Mouse (Mus musculus): ENCODE data around the gene Cd19. TPM values are rescaled to one million over a fixed set of nuclear protein-coding genes. Genes with fewer than 3 reads are reported as not detected.
A peak's percentile ranks its signal among the peaks of the same experiment; 100 is the strongest.

The Cd19 gene
- total and polyA plus RNA-seq, 3 experiments: not detected

DNA sequence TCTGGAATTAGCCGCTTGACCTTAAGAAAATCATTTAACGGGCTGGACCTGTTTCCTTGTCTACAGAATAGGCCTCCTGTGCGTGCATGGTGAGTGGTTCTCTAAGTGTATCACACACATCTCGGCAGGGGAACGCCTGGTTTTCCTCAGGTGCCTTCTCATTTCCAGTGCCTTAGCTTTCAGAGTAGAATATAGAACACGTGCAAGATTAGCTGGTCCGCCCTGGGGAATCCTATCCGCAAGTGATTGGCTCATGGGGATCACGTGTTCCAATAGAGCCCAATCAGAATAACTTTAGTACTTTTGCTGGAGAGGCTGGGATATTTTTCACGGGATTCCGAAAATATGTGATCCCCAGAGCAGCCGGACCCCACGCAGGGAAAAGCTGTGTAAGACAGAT, 55.6 kb downstream of the Cd19 start:
- Histone ChIP-seq H3K27me3 (ENCODE audit: control insufficient read depth in 1 of 2, insufficient read depth in 2 of 2, low read length in 2 of 2) (no peaks in the 10 kb centered on the region), H3K36me3 (ENCODE audit: control insufficient read depth in 1 of 2, insufficient read depth in 2 of 2, low read length in 2 of 2) (peaks cover 0 to 21% of the 10 kb centered on the region in 2 experiments; a peak in 2 of 4 replicates), H3K9ac (ENCODE audit: control insufficient read depth, low read depth, low read length, poor library complexity, severe bottlenecking) (peak overlapping the region; percentile 61), H3K4me1 (ENCODE audit: control insufficient read depth in 1 of 2, insufficient read depth in 2 of 2, low read length in 2 of 2) (peaks cover 5 to 37% of the 10 kb centered on the region in 2 experiments), H3K27ac (ENCODE audit: control insufficient read depth, low read depth, low read length) (peak overlapping the region; percentile 83), H3K79me2 (ENCODE audit: control insufficient read depth, insufficient read depth, low read length, poor library complexity) (no peaks in the 10 kb centered on the region; the same call in 1 of the 2 replicates), H3K9me3 (replicated peaks; ENCODE audit: insufficient read depth, low read length) (no peaks in the 10 kb centered on the region), H3K4me3 (ENCODE audit: control insufficient read depth in 1 of 2, insufficient read depth in 1 of 2, low read depth in 2 of 2, low read length in 2 of 2) (peak overlapping the region; percentile 48 to 68)
- TF ChIP-seq E2F4 (IDR thresholded peaks at IDR 0.05; ENCODE audit: borderline replicate concordance, low read depth, low read length): no peak
- TF ChIP-seq SIN3A (IDR thresholded peaks at IDR 0.05; ENCODE audit: low read length): peak; percentile 52; the same call in 1 of the 2 replicates
- peak; percentile 80 for TF ChIP-seq BHLHE40 (IDR thresholded peaks at IDR 0.05; ENCODE audit: borderline replicate concordance, low read depth, low read length)
- TF ChIP-seq GABPA (IDR thresholded peaks at IDR 0.05; ENCODE audit: low read depth, low read length): no peak
- TF ChIP-seq POLR2A (IDR thresholded peaks at IDR 0.05; ENCODE audit: control insufficient read depth in 1 of 2, insufficient read depth in 1 of 2, low read depth in 1 of 2, low read length in 2 of 2, poor library complexity in 1 of 2): peak in 1 of 2 experiments; percentile 48; a peak in 1 of 4 replicates
- TF ChIP-seq MAX (IDR thresholded peaks at IDR 0.05; ENCODE audit: low read length): peak; percentile 97
- TF ChIP-seq HCFC1 (IDR thresholded peaks at IDR 0.05; ENCODE audit: low read depth, low read length): peak; percentile 46; the same call in 1 of the 2 replicates
- no peak for TF ChIP-seq UBTF (IDR thresholded peaks at IDR 0.05; ENCODE audit: borderline replicate concordance, insufficient read depth, low read depth, low read length)
- peak; percentile 84 for TF ChIP-seq MXI1 (IDR thresholded peaks at IDR 0.05; ENCODE audit: low read depth, low read length)
- peak; percentile 34 to 86; a peak in 3 of 4 replicates for TF ChIP-seq USF2 (IDR thresholded peaks at IDR 0.05; ENCODE audit: borderline replicate concordance in 1 of 2, insufficient read depth in 1 of 2, low read depth in 1 of 2, low read length in 2 of 2)
- TF ChIP-seq MYC (IDR thresholded peaks at IDR 0.05; ENCODE audit: low read depth, low read length): peak; percentile 84
- TF ChIP-seq ZNF384 (IDR thresholded peaks at IDR 0.05; ENCODE audit: low read depth, low read length): no peak
- TF ChIP-seq USF1 (IDR thresholded peaks at IDR 0.05; ENCODE audit: low read depth, low read length): peak; percentile 96
- TF ChIP-seq TBP (IDR thresholded peaks at IDR 0.05; ENCODE audit: low read depth, low read length): peak; percentile 32; the same call in 1 of the 2 replicates
- 0 out of 2 replicates have a peak, but pooled peaks have one; percentile 16 for TF ChIP-seq TCF12 (IDR thresholded peaks at IDR 0.05; ENCODE audit: low read depth, low read length)
- TF ChIP-seq TAL1 (IDR thresholded peaks at IDR 0.05; ENCODE audit: low read length): no peak
- DNase-seq (ENCODE audit: low read depth, low spot score): peak; percentile 86

Other genes with a start within 250 kb of the Cd19 start
- 88.3 and 89.3 TPM in 2 replicates for gene Xpo6, start 214.4 kb downstream of the Cd19 start, total RNA-seq (2012; rRNA removed)
- gene Xpo6, start 214.4 kb downstream of the Cd19 start, polyA plus RNA-seq (2012; ENCODE audit: insufficient read depth in 1 of 2, insufficient read length in 2 of 2, low read depth in 1 of 2, low replicate concordance in 2 of 2, missing spikeins in 1 of 2): 100 to 1,000 TPM; 197 to 365 TPM
- 3.4 and 3.9 TPM in 2 replicates for gene Sbk1, start 142.3 kb downstream of the Cd19 start, total RNA-seq (2012; rRNA removed)
- 1 to 10 TPM in 1 of 2 experiments, not detected in 1; 5.4 TPM for gene Sbk1, start 142.3 kb downstream of the Cd19 start, polyA plus RNA-seq (2012; ENCODE audit: insufficient read depth in 1 of 2, insufficient read length in 2 of 2, low read depth in 1 of 2, low replicate concordance in 2 of 2, missing spikeins in 1 of 2)
- 0.62 and 0.75 TPM in 2 replicates for gene Lat, start 45.3 kb downstream of the Cd19 start, total RNA-seq (2012; rRNA removed)
- gene Lat, start 45.3 kb downstream of the Cd19 start, polyA plus RNA-seq (2012; ENCODE audit: insufficient read depth in 1 of 2, insufficient read length in 2 of 2, low read depth in 1 of 2, low replicate concordance in 2 of 2, missing spikeins in 1 of 2): 1 to 10 TPM in 1 of 2 experiments, not detected in 1; 1.2 TPM
- gene Spns1, start 37.4 kb downstream of the Cd19 start, total RNA-seq (2012; rRNA removed): 28.9 and 33.3 TPM in 2 replicates
- gene Spns1, start 37.4 kb downstream of the Cd19 start, polyA plus RNA-seq (2012; ENCODE audit: insufficient read depth in 1 of 2, insufficient read length in 2 of 2, low read depth in 1 of 2, low replicate concordance in 2 of 2, missing spikeins in 1 of 2): 10 to 100 TPM in 1 of 2 experiments, not detected in 1; 81.6 TPM
- gene Nfatc2ip, start 18.2 kb downstream of the Cd19 start, total RNA-seq (2012; rRNA removed): 6.3 and 7.9 TPM in 2 replicates
- gene Nfatc2ip, start 18.2 kb downstream of the Cd19 start, polyA plus RNA-seq (2012; ENCODE audit: insufficient read depth in 1 of 2, insufficient read length in 2 of 2, low read depth in 1 of 2, low replicate concordance in 2 of 2, missing spikeins in 1 of 2): 10 to 100 TPM in 1 of 2 experiments, not detected in 1; 13.0 TPM
- gene Rabep2, start 13.9 kb upstream of the Cd19 start, total RNA-seq (2012; rRNA removed): 12.9 and 15.2 TPM in 2 replicates
- gene Rabep2, start 13.9 kb upstream of the Cd19 start, polyA plus RNA-seq (2012; ENCODE audit: insufficient read depth in 1 of 2, insufficient read length in 2 of 2, low read depth in 1 of 2, low replicate concordance in 2 of 2, missing spikeins in 1 of 2): 10 to 100 TPM in 1 of 2 experiments, not detected in 1; 16.2 TPM
- 0.04 and 0.20 TPM in 2 replicates for gene Atp2a1, start 48.2 kb upstream of the Cd19 start, total RNA-seq (2012; rRNA removed)
- gene Atp2a1, start 48.2 kb upstream of the Cd19 start, polyA plus RNA-seq (2012; ENCODE audit: insufficient read depth in 1 of 2, insufficient read length in 2 of 2, low read depth in 1 of 2, low replicate concordance in 2 of 2, missing spikeins in 1 of 2): under 1 TPM in 1 of 2 experiments, not detected in 1; 0.47 TPM
- gene Sh2b1, start 60.5 kb upstream of the Cd19 start, total RNA-seq (2012; rRNA removed): 11.8 and 13.1 TPM in 2 replicates
- 10 to 100 TPM in 1 of 2 experiments, not detected in 1; 48.9 TPM for gene Sh2b1, start 60.5 kb upstream of the Cd19 start, polyA plus RNA-seq (2012; ENCODE audit: insufficient read depth in 1 of 2, insufficient read length in 2 of 2, low read depth in 1 of 2, low replicate concordance in 2 of 2, missing spikeins in 1 of 2)
- gene Tufm, start 72.5 kb upstream of the Cd19 start, total RNA-seq (2012; rRNA removed): 224 and 244 TPM in 2 replicates
- gene Tufm, start 72.5 kb upstream of the Cd19 start, polyA plus RNA-seq (2012; ENCODE audit: insufficient read depth in 1 of 2, insufficient read length in 2 of 2, low read depth in 1 of 2, low replicate concordance in 2 of 2, missing spikeins in 1 of 2): 100 to 1,000 TPM in 1 of 2 experiments, not detected in 1; 397 TPM
- 40.8 and 52.1 TPM in 2 replicates for gene Atxn2l, start 88.5 kb upstream of the Cd19 start, total RNA-seq (2012; rRNA removed)
- gene Atxn2l, start 88.5 kb upstream of the Cd19 start, polyA plus RNA-seq (2012; ENCODE audit: insufficient read depth in 1 of 2, insufficient read length in 2 of 2, low read depth in 1 of 2, low replicate concordance in 2 of 2, missing spikeins in 1 of 2): 100 to 1,000 TPM; 218 to 821 TPM
- gene Eif3c, start 151.5 kb upstream of the Cd19 start, total RNA-seq (2012; rRNA removed): 233 and 270 TPM in 2 replicates
- gene Eif3c, start 151.5 kb upstream of the Cd19 start, polyA plus RNA-seq (2012; ENCODE audit: insufficient read depth in 1 of 2, insufficient read length in 2 of 2, low read depth in 1 of 2, low replicate concordance in 2 of 2, missing spikeins in 1 of 2): 100 to 1,000 TPM; 404 to 819 TPM
- 0.23 and 0.56 TPM in 2 replicates for gene Apobr, start 170.1 kb upstream of the Cd19 start, total RNA-seq (2012; rRNA removed)
- gene Apobr, start 170.1 kb upstream of the Cd19 start, polyA plus RNA-seq (2012; ENCODE audit: insufficient read depth in 1 of 2, insufficient read length in 2 of 2, low read depth in 1 of 2, low replicate concordance in 2 of 2, missing spikeins in 1 of 2): 1 to 10 TPM in 1 of 2 experiments, not detected in 1; 5.4 TPM
- gene Cln3, start 170.9 kb upstream of the Cd19 start, total RNA-seq (2012; rRNA removed): 16.2 and 20.5 TPM in 2 replicates
- 10 to 100 TPM in 1 of 2 experiments, not detected in 1; 61.9 TPM for gene Cln3, start 170.9 kb upstream of the Cd19 start, polyA plus RNA-seq (2012; ENCODE audit: insufficient read depth in 1 of 2, insufficient read length in 2 of 2, low read depth in 1 of 2, low replicate concordance in 2 of 2, missing spikeins in 1 of 2)
- gene Il27, start 180.1 kb upstream of the Cd19 start, total RNA-seq (2012; rRNA removed): not detected in 2 replicates
- under 1 TPM in 1 of 2 experiments, not detected in 1; 0.07 TPM for gene Il27, start 180.1 kb upstream of the Cd19 start, polyA plus RNA-seq (2012; ENCODE audit: insufficient read depth in 1 of 2, insufficient read length in 2 of 2, low read depth in 1 of 2, low replicate concordance in 2 of 2, missing spikeins in 1 of 2)
- 1.8 and 9.5 TPM in 2 replicates for gene Nupr1, start 216.0 kb upstream of the Cd19 start, total RNA-seq (2012; rRNA removed)
- gene Nupr1, start 216.0 kb upstream of the Cd19 start, polyA plus RNA-seq (2012; ENCODE audit: insufficient read depth in 1 of 2, insufficient read length in 2 of 2, low read depth in 1 of 2, low replicate concordance in 2 of 2, missing spikeins in 1 of 2): 10 to 100 TPM in 1 of 2 experiments, not detected in 1; 11.0 TPM
- 56.1 and 81.7 TPM in 2 replicates for gene Sgf29, start 234.4 kb upstream of the Cd19 start, total RNA-seq (2012; rRNA removed)
- 100 to 1,000 TPM in 1 of 2 experiments, not detected in 1; 117 TPM for gene Sgf29, start 234.4 kb upstream of the Cd19 start, polyA plus RNA-seq (2012; ENCODE audit: insufficient read depth in 1 of 2, insufficient read length in 2 of 2, low read depth in 1 of 2, low replicate concordance in 2 of 2, missing spikeins in 1 of 2)